Mouse (Mus musculus): ENCODE measurements around the gene Upk2.

Upk2 gene
- long read RNA-seq, experiment 1 = 0 reads
- long read RNA-seq, experiment 2 = 0 reads

GRCm38 (mm10) chr9:44454891-44455220 lies at the start of gene Upk2:
Gene Upk2, minus strand, starts transcription at chr9:44454976.
- intact Hi-C loops (cut with DNase I) = loop anchor here (1.0 kb wide), 2 partner anchors 47 to 197 kb away; no protein-coding TSS in a partner anchor

GRCm38 (mm10) chr9:44502006-44502405 lies 47.2 kb upstream of the Upk2 start:
- intact Hi-C loops (cut with DNase I) = loop anchor here (1.0 to 5.0 kb wide), 2 partner anchors 35 to 48 kb away; partner anchors contain the start of gene Upk2

- intact Hi-C loops (cut with DNase I) = loop anchor here (2.0 to 5.0 kb wide), 2 partner anchors 21 to 34 kb away; no protein-coding TSS in a partner anchor
Observed at GRCm38 (mm10) chr9:44501206-44501879, 46.6 kb upstream of the Upk2 start.

GRCm38 (mm10) chr9:44500638-44501175 lies 45.9 kb upstream of the Upk2 start:
- intact Hi-C loops (cut with DNase I) = loop anchor here (2.0 to 5.0 kb wide), 2 partner anchors 20 to 33 kb away; no protein-coding TSS in a partner anchor

- intact Hi-C loops (cut with DNase I) = loop anchor here (2.0 to 5.0 kb wide), 2 partner anchors 19 to 33 kb away; no protein-coding TSS in a partner anchor
Observed at GRCm38 (mm10) chr9:44500163-44500533, 45.4 kb upstream of the Upk2 start.

- intact Hi-C loops (cut with DNase I) = loop anchor here (2.0 to 5.0 kb wide), 2 partner anchors 19 to 32 kb away; no protein-coding TSS in a partner anchor
Observed at GRCm38 (mm10) chr9:44499356-44500162, 44.8 kb upstream of the Upk2 start.

GRCm38 (mm10) chr9:44498421-44499355 lies 43.9 kb upstream of the Upk2 start:
- intact Hi-C loops (cut with DNase I) = no loop called here

GRCm38 (mm10) chr9:44497624-44498377 lies 43.0 kb upstream of the Upk2 start:
- intact Hi-C loops (cut with DNase I) = no loop called here

GRCm38 (mm10) chr9:44496803-44497461 lies 42.2 kb upstream of the Upk2 start:
- intact Hi-C loops (cut with DNase I) = no loop called here

GRCm38 (mm10) chr9:44495810-44496344 lies 41.1 kb upstream of the Upk2 start:
- intact Hi-C loops (cut with DNase I) = no loop called here

- intact Hi-C loops (cut with DNase I) = no loop called here
Observed at GRCm38 (mm10) chr9:44494863-44495809, 40.4 kb upstream of the Upk2 start.

- intact Hi-C loops (cut with DNase I) = no loop called here
Observed at GRCm38 (mm10) chr9:44494261-44494862, 39.6 kb upstream of the Upk2 start.

- intact Hi-C loops (cut with DNase I) = no loop called here
Observed at GRCm38 (mm10) chr9:44492631-44493461, 38.1 kb upstream of the Upk2 start.

GRCm38 (mm10) chr9:44491351-44491750 lies 36.6 kb upstream of the Upk2 start:
- intact Hi-C loops (cut with DNase I) = no loop called here

- intact Hi-C loops (cut with DNase I) = no loop called here
Observed at GRCm38 (mm10) chr9:44490086-44490967, 35.6 kb upstream of the Upk2 start.

GRCm38 (mm10) chr9:44489651-44490085 lies 34.9 kb upstream of the Upk2 start:
- intact Hi-C loops (cut with DNase I) = loop anchor here (10.0 kb wide), 1 partner anchor 115 kb away; the partner anchor contains the start of gene Ddx6
